Mouse (Mus musculus) right cerebral cortex, adult 18-20 months (tissue): ENCODE measurements around the gene Bcl2a1d.
A peak's percentile ranks its signal among the peaks of the same experiment; 100 is the strongest.
"Not testable (repeated sequence)": the region's sequence is repeated elsewhere in the genome, so short reads cannot be mapped to it uniquely, and the experiment has no call there.

ENCODE experiments used
- DNase-seq: peaks from one replicate; pipeline ENCODE4 v3.0.0; 2022; ENCODE audit warnings: mixed read lengths

The Bcl2a1d gene

DNA sequence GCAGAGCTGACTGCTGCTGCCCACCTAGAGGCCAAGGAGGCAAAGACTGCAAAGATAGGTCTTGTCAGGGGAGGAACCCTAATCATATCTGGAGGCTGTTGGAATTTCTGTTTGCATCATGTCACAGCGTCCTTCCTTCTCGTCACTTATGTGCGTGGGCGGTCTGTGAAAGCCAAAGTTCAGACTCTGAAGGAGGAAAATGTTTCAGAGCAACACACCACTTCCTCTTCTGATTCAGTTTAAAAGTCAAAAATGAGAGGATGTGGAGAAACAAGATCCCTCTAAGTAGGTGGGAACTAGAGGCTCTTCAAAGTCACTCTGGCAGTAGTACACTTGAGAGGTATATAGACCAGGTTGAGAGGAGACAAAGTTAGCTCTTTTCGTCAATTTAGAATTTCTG, at the start of gene Bcl2a1d:
Gene Bcl2a1d, minus strand, starts transcription at position 187 of the 400 bp plus-strand sequence.
- not testable (repeated sequence) for DNase-seq

DNA sequence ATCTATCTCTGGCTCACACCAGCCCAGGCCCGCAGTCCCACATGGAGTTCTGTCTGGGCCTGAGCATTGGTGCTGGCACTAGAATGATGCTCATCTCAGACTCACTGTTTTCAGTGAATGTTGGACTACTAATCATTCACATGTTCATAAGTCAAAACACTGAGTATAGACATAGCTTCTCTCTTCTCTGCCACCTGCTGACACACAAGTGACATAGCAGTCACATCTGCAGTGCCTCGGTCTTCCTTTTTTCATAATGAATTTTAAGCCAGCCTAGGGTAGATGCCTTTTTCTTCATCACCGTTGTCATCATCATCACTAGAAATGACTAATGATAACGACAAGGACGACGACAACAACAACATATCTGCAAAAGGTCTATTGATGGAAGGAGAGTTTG, 38.5 kb upstream of the Bcl2a1d start:
- not testable (repeated sequence) for DNase-seq

DNA sequence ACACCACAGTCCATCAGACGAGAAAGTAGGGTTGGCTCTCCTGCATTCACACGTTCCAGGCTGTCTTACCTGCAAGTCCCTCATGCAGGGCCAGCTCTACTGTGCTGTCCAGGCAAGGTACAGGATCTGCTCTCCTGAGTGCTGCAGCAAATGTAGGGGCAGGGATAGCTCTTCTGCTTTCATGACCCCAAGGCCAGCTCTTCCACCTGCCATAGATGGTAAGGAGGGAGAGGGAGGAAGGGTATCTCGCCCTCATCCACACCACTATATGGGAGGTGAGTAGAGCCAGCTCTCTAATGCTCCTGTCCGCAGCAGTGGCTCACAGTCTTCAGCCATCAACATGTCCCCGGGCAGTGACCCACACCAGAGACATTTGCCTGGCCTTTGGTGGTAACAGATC, 37.8 kb upstream of the Bcl2a1d start:
- not testable (repeated sequence) for DNase-seq

DNA sequence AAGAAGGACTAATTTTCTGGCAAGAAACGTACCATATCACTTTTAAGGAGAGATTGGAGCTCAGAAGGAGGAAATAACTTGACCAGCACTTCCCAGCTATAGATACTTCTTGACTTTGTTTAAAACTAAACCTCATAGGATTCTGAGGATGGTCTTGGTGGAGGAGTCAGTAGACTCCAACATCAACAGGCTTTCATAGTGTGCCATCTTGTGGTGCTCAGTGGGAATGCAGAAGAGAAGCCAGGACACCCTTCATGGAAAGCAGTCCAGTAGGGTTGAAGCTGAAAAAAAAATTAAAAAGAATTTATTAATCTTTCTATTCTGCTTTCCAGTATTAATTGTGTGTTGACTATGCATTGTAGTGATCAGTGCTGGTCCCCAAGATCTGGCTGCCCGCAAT, 15.0 kb upstream of the Bcl2a1d start:
- DNase-seq = peak; percentile 14

DNA sequence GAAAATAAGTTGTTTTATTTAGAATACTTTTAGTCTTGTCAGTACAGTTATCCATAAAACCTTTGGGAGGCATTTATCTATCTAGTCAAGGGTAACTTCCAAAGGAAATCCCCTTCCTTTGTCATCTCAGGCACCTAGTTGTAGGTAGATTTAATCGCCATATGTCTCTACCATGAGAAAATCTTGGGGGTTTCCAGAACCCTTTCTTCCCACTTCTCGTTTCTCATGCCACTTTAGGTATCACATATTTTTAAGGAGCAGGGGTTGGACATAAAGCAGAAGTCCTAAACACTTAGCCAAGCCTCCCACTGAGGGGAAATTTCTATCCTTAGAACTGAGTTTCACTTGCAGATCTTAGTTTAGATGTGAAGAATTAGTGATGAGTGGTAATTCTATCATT, 14.3 kb upstream of the Bcl2a1d start:
- not testable (repeated sequence) for DNase-seq

DNA sequence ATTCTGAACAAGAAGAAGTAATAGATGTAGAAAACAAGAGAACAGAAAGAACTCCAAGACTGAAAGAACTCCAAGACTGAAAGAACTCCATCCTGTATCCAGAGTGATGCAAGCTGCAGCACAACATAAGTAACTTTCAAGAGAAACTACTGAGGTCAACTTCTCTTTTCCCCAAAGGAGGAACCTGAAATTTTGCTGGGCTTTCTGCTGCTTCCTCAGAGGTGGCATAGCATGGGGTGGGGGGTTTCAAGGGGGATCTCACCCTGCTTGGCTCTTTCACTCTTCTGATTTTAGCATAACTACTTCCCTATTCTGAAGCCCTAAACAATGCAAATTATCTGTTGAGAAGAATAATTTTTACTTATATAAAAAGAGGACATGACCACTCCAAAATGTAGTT, 3.6 kb upstream of the Bcl2a1d start:
- DNase-seq = not testable (repeated sequence)

DNA sequence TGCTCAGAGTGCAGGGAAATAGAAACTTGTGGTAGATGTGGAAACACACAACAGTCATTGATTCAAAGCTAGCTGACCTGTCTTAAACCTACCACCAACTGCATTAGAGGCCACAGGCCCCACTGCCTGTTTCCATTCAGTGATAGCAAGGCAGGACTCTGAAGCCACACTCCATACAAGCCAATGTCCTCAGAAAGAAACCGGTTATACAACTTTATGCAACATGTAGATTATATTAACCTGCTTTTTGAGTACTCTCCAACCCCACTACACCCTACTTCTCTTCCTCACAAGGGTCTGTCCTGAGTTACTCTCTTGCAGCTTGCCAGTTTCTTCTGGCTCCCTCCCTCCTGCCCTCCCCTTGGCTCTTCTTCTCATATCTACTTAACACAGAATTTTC, 1.5 kb upstream of the Bcl2a1d start:
- DNase-seq = not testable (repeated sequence)

DNA sequence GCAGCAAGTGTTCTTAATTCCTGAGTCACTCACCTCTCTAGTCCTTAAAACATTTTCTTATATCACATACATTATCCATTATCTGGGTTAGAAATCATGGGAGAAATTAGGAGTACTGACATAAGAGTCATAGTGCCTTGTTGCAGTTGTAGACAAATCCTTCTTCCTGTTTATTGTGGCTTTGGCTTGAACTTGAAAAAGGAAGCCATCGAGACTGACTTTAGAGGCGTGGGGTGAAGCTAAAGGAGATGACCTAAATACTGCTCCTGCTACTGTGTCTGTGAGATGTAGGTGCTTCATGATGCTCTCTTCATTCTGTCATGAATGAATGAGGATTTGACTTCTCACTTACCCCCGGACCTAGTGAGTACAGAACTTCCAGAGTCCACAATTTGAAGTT, 620 bp upstream of the Bcl2a1d start:
- not testable (repeated sequence) for DNase-seq

DNA sequence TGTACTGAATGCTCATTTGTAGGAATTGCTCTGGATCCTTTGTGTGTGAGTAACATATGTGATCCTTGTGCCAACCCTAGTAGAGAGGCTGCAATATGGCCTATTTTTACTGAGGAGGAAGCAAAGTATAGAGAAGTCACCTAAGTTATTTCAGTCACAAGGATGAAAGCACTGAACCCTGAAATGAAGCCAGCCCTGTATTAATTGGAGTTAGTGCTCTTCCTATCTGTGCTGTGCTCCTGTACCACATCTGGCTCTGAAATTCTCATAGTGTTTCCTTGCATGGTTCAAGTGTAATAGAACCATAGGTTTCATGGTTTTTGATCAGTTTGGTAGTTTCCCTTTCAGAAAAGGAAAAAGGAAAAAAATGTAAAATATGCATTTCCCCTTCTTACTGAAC, 3.4 kb downstream of the Bcl2a1d start:
- not testable (repeated sequence) for DNase-seq

DNA sequence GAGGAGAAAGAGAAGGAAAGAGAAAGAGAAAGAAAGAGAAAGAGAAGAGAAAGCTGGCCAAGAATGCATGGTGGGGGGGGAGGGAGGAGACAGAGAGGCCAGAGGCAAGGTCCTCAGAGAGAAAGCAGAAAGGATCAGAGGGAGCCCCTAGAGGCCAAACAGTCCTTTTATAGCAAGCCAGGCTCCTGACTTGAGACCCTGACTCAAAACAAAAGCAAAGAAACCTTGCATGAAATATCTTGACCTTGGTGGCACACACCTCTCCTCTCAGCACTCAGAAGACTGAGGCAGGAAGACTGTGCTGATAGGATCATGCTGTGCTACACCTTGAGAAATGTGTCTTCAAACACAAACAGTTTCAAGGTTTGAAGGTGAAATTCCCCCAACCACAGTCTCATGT, 10.1 kb downstream of the Bcl2a1d start:
- DNase-seq = not testable (repeated sequence)

DNA sequence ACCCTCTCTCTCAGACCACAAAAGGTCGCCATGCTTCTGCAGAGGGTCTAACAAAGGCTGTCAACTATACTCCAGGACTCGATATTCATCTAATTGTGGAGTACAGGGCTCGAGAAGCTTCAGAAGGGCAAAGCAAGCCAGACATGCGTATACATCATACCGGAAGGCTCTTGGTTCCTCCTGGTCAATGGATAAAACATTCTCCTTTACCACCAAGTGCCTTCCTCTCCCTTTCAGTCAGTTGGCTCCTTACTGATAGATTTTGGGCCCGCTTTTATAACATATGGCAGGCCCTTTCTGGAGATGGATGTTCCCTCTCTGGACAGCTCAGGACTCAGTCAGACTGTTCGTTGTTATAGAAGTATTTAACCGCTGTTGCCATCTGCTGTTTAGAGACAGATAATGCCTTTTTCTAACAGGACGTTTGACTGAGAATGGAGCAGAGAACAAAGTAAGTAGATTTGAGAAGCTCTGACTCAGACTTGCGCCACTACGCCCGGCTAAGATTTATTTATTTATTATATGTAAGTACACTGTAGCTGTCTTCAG, 11.7 kb downstream of the Bcl2a1d start, which contains the start of gene Mthfsl:
Gene Mthfsl, minus strand, starts transcription at position 308 of the 549 bp plus-strand sequence.
- peak; percentile 40 for DNase-seq

DNA sequence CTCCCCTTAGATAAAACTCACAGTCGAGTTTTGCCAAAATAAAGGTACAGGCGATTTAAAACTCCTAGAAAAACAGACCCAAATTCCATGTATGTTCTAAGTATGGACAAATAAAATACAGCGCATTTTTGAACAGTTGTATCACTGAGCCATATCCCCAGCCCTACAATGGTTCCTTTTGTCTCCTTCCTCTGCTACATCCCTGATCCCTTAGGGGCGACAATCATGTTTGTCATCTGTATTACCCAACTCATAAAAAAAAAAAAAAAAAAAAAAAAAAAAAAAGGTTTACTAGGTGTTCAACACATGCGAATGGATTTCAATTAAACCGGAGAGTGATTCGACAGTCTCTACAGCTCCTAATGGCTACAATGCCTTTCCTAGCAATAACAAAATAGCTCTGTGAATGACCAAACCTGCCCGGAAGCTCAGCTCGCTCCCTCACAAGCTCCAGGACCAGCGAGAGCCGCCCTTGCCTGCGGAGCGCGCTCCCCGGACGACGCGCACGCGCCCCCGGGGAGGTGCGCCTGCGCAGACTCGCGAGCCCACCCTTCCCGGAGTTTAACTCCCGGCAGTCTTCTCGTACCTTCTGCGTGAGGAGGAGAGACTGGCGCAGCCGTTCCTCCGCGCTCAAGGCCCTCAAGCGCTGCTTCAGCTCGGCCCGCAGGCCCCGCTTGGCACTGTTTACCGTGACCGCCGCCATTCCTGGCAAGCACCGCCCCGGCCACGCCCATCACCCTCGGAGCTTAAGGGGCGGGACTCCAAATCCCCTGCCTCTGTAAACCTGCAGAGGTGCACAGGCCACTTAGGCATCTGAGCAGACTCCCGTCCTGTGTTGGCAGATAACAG, 12.4 kb downstream of the Bcl2a1d start:
- peak; percentile 34 for DNase-seq

DNA sequence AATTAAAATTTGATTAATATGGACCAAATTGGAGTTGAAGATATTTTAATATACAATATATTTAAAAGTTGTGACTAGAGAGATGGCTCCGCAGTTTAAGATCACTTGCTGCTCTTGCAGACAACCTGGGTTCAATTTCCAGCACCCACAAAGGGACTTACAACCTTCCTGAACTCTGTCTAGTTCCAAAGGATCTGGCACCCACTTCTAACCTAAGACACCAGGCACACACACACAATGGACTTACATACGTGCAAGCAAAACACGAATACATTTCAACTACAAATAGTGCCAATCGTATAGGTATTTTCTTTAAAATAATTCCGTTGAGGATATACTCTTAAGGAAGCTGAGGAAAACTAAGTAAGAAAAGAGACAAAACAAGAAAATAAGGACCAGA, 13.1 kb downstream of the Bcl2a1d start:
- DNase-seq = not testable (repeated sequence)

DNA sequence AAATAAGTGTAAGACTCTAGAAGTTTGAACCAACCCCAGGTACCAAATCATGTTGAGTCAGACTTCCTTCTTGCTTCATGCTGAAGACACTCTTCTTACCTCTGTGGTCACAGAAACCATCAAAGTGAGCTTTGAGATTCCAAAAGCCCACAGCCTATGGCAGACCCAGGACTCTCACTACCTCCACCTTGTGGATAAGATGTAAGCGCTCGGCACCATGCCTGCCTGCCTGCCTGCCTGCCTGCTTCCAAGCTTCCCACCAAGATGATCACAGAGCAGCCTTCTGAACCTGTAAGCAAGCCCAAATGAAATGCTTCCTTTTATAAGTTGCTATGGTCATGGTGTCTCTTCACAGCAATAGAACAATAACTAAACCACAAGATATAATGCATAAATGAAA, 13.6 kb downstream of the Bcl2a1d start:
- peak; percentile 47 for DNase-seq

DNA sequence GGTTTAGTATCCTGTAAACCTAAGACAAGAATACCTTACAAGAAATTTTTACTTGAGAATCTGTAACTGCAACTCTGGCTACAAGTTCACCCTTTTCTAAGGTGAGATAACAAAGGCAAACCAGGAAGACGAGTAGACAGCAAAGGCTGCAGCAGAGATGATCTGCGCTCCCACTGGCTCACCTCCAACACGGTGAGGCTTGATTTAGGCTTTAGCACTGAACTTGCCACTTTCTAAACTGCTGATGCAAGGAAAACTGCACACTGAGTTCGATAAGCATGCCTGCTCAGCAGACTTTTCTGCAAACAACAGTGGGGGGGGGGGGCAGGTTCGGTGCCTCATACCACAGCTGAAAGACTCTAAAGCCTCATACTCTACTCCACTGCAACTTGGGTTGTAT, 17.2 kb downstream of the Bcl2a1d start:
- not testable (repeated sequence) for DNase-seq

DNA sequence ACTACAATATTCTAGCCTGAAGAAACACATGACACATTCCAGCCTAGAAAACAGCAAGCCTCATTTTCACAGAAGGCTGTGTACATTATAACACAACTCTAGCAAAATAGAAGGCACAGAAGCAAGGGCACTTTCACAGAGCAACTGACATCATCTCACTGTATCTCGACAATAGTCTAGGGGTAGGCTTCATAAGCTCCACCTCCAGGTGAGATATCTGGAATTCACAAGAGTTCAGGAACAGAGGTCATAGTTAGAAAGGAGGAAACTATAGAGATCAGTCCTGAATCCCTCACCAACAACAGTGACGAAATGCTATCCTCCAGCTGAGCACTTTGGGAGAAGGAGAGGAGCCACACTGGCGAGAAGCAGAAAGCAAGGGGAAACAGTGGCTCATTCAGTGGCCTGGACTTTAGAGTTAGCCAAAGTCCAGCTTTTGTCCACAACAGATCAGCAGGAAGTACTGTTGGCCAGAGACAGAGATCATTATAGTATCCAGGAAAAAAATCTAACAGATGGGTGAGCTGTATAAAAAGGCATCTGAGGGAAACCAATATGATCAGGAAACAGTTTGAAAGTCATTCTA, 19.5 kb downstream of the Bcl2a1d start:
- DNase-seq = not testable (repeated sequence)

DNA sequence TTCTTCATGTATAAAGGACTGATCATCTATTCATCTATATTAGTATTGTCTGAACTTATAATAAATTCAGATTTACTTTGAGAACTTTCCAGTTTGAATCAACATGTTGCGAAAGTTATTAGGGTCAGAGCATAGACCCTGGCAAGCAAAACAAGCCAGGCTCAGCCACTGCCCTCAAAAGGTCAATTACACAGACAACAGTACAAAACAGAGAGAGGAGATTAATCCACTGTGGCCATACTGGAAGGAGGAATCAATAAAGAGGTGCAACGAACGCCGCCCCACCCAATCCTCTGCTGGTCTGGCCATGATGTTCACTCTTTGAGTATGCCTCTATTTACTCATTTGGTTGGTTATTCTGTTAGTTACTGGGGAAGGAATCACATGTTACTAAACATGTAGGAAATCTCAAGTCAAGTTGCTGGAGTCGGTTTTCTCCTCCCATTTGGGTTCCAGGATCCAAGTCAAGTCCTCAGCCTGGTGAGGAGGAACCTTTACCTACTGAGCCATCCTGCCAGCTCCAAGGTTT, 20.7 kb downstream of the Bcl2a1d start:
- not testable (repeated sequence) for DNase-seq

DNA sequence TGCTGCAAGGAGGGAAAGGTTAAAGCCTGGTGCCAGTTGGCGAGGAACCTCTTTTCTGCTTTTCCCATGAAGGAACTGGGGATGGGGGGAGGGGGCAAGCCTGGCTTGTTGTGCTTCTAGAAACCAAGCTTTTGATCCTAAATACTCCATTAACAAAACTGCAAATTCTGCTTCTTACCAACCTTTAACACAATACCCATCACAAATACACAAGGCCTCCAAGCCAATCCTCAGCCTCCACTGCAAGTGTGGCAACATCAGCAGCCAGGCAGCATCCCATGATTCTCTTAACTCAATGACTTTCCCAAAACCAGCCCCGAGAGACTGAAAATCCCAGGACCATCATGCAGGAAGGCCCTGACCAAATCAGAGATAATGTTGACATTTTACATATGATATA, 21.3 kb downstream of the Bcl2a1d start:
- not testable (repeated sequence) for DNase-seq

DNA sequence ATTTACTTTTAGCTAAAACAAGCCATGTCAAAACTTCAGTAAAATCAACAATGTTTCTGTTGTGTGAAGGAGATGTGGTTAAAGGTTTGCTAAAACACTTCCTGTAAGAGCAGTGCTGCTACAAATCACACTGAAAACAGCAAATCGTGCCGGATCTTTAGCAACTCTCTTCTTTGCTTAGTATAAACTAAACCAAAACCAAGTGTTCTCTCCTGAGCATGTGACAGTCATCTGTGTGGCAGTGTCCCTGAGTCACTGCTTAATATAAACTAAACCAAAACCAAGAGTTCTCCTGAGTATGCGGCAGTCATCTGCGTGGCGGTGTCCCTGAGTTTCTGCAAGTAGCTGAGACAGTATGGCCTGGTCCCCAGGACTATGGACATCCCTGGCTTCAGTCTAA, 21.9 kb downstream of the Bcl2a1d start:
- not testable (repeated sequence) for DNase-seq

DNA sequence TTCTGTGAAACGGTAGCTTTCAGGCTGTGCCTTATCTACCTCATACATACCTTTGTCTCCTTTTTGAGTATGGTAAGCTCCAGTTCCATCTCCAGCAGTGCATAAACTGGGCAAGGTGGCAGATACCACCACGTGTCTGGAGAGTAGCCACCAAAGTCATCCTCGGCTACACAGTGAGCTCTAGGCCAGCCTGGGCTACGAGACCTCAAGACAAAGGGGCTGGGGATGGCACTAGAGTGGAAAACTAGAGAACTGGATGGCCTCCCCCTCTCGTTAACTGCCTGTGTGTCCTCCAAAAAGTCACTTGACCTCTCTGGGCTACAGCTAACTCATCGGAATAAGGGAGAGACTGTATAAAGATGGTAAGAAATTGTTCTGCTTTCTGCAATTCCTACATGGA, 22.4 kb downstream of the Bcl2a1d start:
- no peak for DNase-seq

DNA sequence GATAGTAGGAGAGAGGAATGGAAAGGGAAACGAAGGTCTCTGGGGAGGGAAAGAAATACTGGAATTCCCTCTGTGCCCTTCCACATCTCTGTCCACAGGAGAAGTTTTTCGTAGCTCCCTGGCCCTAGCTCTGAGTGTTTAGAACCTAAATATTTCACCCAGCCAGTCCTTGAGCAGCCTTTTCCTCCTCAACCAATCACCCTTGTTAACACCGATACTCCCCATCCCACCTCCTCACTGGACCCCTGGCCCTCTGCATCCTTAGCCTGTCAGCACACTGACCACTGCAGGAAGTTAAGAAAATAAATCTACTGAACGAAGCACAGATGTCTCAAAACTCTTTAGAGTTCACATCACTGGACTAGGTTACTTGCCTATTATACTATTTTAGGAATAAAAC, 25.0 kb downstream of the Bcl2a1d start:
- no peak for DNase-seq

DNA sequence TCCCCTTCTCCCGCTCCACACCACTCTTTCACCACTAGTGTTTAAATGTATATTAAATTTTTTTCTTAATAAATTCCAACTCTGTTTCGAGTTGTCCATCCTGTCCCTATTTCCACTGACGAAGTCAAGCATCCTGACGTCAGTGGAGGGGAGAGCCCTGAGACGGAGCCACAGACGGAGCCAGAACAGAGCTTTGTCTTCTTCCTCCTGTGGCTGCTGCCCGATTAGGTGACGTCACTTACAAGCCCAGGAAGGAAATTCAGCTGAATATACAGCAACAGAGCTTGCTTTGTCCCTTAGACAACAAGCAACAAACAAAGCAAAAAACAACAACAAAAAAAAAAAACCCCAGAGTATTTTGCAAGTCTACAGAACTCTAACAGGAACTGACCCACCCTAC, 26.6 kb downstream of the Bcl2a1d start:
- DNase-seq = not testable (repeated sequence)

DNA sequence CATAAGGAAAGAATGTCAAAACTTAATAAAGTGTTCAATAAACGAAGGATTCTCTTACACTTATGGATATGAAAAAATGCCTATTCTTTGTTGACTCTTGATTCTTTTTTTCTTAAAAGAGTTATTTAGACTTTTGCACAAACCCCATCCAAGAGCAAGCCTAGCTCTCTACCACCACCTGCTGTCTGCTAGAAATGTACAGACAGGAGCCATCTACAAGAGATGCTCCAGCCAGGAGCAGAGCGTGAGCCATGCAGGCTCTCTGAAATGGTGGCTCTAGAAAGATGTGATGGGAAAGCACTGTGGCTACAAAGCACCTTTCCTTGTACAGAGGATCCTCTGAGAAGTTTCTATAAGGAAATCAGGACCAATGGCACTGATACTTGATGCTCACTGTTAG, 33.0 kb downstream of the Bcl2a1d start:
- not testable (repeated sequence) for DNase-seq

DNA sequence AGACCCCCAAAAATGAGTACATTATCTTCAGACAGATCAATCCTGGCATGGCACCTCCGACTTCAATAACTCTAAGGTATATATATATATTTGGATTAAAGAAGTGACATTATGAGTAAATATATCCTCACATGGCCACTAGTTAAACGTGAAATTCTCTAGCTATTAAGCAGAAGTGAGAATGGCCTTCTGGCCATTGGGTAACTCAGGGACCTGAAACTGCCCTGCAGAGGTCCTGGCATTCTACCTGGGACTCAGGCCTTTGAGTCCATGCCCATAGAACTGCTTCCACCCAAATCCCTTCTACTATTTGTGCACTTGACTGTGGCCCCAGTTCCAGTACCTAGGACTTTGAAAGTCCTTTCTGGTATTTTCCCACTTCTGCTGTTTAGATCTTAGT, 40.4 kb downstream of the Bcl2a1d start:
- DNase-seq = not testable (repeated sequence)
